Mouse (Mus musculus) olfactory bulb, adult 2 months (tissue): ENCODE measurements at regions not wholly inside any gene's neighbourhood (a gene's known extent, or its start where the extent isn't known, plus 50 kb on each side); places are given as distances from the start of the nearest gene placed in this dataset.

Source experiments
- H3K27ac ChIP-seq: fragments of 200-500 bp; 2 replicates; pipeline ENCODE4 v1.5.1; 2012; ENCODE audit warnings: low read depth, low read length; ENCODE audit not compliant: insufficient read depth
- H3K4me1 ChIP-seq: fragments of 200-500 bp; 2 replicates; pipeline ENCODE4 v1.6.1; 2012; ENCODE audit warnings: low read length; ENCODE audit not compliant: control insufficient read depth, insufficient read depth
- H3K4me3 ChIP-seq: fragments of 200-500 bp; 2 replicates; pipeline ENCODE4 v1.5.1; 2012; ENCODE audit warnings: mild to moderate bottlenecking, low read depth, low read length, moderate library complexity; ENCODE audit not compliant: insufficient read depth
- CTCF ChIP-seq: fragments of 200-500 bp; IDR thresholded peaks from 2 replicates; pipeline ENCODE4 v1.5.1; 2012; ENCODE audit warnings: low read depth, mild to moderate bottlenecking, low read length, moderate library complexity; ENCODE audit not compliant: insufficient read depth
- POLR2A ChIP-seq: fragments of 200-500 bp; IDR thresholded peaks from 2 replicates; pipeline ENCODE4 v1.6.1; 2012; ENCODE audit warnings: mild to moderate bottlenecking, low read depth, low read length, moderate library complexity; ENCODE audit not compliant: insufficient read depth
- WGBS: fragments of 180-500 bp; shearing (Covaris S2); methylation state at CpG from one replicate; pipeline ENCODE4 v1.1.7; 2018; 5-methylcytosine and 5-hydroxymethylcytosine counted together

DNA sequence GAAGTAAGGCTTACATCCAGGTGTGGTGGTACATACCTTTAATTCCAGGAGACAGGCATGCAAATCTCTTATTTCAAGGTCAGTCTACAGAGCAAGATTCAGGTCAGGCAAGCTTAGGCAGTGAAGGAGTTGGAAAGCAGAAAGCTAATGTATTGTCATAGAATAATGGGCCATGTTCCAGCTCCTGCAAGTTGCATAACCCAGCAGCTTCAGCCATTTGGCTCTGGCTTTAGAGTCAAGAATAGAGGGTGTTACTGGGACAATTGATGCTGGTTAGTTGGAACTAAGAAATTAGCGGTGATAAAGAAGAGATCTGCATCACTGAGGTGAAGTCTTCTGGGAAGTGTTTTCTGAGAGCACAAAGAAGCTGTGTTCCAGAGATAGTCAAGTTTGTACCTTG lies 565.3 kb upstream of the Jag1 start:
- no peak overlapping the region for H3K4me3 ChIP-seq
- H3K27ac ChIP-seq = no peak overlapping the region
- H3K4me1 ChIP-seq = no peaks in the 10 kb centered on the region
- TF ChIP-seq POLR2A (no peak), CTCF (no peak)
- WGBS = 79% methylated on average over 1 of the region's 1 CpGs

DNA sequence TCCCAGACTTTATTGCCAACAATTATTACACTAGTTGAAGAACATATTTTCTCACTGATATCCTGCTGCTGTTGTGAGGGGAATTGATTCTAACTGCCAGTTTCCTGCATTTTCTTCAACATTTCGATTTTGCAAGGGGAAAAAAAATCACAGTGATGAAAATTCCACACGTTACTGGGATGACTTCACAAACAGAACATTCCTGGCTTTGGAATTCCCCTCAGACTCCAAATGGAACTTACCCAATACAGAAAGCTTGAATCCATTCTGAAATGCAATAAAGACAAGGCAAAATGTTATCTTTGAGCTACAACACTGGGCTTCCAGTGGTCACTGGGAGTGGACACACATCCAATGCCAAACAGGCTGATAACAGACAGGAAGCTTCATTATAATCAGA lies 546.7 kb upstream of the Jag1 start:
- H3K27ac ChIP-seq = no peak overlapping the region
- TF ChIP-seq POLR2A = no peak
- no peak overlapping the region for H3K4me3 ChIP-seq
- no peaks in the 10 kb centered on the region for H3K4me1 ChIP-seq
- whole genome bisulfite sequencing = 60% methylated on average over 2 of the region's 2 CpGs

DNA sequence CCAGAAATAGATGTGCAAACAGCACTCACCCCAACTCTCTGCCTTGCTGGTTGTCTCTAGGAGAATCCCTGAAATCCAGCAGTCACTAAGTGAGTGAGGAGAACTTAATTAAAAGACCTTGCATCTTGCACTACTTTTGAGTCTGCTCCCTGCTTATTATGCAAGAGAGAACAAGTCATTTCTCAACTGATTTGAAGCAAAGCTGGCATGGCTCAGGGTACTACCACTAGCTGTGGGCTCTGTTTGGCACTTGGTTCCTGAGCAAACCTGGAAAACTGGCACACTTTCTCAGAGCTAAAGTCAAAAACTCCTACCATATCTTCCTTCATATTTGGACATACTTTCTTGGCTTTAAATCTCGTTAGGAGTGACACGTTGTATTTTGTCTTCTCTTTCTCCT lies 545.8 kb upstream of the Jag1 start:
- WGBS = 79% methylated on average over 2 of the region's 2 CpGs
- Histone ChIP-seq H3K4me1 (no peaks in the 10 kb centered on the region), H3K4me3 (no peak overlapping the region), H3K27ac (no peak overlapping the region)
- no peak for TF ChIP-seq CTCF
- TF ChIP-seq POLR2A = no peak

DNA sequence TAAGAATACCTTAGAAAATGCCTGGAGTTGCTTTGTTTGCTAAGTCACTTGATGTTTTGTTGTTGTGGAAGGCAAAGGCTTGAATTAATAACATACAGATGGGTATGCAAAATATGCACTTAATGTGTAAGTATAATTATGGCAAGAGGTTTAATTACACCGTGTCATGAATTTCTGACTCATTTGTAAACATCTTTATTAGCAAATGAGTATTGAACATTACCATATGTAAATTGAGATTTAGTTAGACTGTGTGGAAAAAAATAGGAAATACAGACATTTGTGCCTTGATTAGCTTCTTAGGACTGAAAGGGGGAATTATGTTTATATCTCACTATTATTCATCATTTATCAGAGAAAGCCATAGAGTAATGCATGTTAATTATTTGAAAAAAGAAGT lies 544.0 kb upstream of the Jag1 start:
- Histone ChIP-seq H3K27ac (no peak overlapping the region), H3K4me3 (no peak overlapping the region), H3K4me1 (no peaks in the 10 kb centered on the region)
- TF ChIP-seq POLR2A (no peak), CTCF (no peak)
- 36% methylated on average over 1 of the region's 1 CpGs for WGBS

DNA sequence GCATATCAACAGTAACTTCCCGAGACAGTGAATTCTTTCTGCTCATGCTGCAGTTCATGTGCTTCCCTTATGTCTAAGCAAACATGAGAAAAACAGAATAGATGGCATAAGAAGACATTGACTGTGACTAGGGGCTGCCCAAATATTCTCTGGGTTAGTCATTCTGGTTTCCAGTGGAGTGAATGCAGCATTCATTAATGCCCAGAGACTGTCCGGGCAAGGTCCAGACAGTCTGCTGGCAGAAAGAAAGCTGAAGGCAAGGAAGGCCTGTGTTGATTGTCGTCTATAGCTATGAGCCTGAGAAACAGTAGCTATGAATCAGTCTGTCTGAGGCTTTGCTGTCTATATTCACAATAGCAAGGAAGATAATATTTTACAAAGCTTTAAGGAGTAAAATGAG lies 537.9 kb upstream of the Jag1 start:
- 84% methylated on average over 3 of the region's 3 CpGs for WGBS
- H3K4me3 ChIP-seq = no peak overlapping the region
- H3K27ac ChIP-seq = no peak overlapping the region
- TF ChIP-seq POLR2A (no peak), CTCF (no peak)
- no peaks in the 10 kb centered on the region for H3K4me1 ChIP-seq

DNA sequence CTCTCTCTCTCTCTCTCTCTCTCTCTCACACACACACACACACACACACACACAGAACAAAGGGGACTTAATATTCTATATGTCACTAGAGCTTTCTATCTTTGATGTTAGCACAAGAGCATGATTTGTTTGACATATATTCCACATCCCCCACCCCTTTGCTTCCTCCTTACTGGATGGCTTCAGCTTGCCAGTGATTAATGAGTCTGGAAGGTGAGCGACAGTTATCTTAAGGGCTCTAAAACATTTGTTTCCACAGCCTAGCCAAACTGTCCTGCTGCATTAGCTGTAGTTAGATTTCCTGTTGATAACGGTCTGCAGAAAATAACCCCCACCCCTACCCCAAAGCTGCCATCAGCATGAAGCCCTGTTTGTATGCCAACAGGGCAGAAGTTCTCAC lies 527.7 kb upstream of the Jag1 start:
- H3K4me3 ChIP-seq = no peak overlapping the region
- H3K27ac ChIP-seq = no peak overlapping the region
- H3K4me1 ChIP-seq = no peaks in the 10 kb centered on the region
- 85% methylated on average over 2 of the region's 2 CpGs for WGBS
- TF ChIP-seq POLR2A (no peak), CTCF (no peak)

DNA sequence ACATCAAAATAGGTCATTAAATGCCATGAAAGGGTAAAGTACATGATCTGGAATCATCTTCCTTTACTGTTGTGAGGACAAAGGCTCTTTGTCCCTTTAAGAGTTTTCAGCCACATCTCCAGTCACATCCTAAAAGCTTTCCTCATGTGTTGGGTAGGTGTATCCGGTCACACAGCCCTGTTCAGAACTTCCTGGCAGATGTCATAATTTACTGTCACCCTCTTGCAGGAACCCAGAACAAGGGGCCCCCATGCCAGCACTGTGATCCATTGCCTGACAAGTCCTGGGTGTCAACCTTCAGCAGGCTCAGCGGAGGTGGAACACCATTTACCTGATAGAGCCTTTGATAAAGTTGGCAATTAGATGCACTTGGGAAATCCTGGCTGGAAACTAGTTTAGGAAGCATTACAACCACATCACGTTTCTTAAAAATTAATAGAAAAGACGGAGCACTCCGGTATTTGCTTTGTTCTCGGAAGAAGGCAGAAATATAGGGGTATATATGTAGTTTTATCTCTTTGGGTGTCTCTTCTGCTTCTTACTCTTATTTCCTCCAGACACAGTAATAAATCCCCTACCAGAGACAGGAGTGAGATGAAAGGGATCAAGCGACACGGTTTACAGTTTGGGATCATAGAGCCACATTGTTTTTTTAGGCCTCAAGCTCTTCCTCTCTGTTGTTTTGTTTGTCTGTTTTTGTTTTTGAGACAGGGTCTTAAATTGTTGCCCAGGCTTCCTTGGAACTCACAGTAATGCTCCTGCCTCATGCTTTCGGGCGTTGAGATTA lies 527.0 kb upstream of the Jag1 start:
- H3K4me3 ChIP-seq = no peak overlapping the region
- TF ChIP-seq CTCF (no peak), POLR2A (no peak)
- 91% methylated on average over 10 of the region's 10 CpGs for WGBS

DNA sequence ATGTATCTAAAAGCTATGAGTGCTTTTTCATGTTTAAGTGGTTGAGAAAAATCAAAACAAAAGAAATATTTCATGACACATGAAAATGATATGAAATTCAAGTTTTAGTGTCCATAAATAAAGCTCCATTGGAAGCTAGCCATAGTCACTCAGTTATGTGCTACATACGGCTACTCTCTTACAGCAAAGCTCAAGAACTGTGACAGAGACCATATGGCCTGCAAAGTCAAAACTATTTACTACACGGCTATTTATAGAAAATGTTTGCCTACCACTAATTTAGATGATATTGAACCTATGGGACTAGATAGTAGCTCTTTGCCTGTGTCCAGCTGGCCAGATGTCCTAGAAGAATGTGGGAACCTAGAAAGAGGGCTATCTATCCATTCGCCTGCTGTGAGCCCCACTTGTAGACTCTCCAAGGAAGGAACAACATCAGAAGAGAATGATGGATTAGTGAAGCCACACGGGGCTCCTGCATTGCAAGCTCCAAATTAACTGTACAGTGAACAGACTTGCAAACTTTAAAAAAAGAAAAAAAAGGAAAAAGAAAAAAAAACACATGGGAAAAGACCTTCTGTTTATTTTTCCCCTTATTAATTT lies 518.7 kb upstream of the Jag1 start:
- no peak for TF ChIP-seq POLR2A
- no peak for TF ChIP-seq CTCF
- no peaks in the 10 kb centered on the region for H3K4me1 ChIP-seq
- no peak overlapping the region for H3K27ac ChIP-seq
- WGBS = 87% methylated on average over 4 of the region's 4 CpGs
- no peak overlapping the region for H3K4me3 ChIP-seq

More for the DNA sequence above, 527.0 kb upstream of the Jag1 start:
- Histone ChIP-seq H3K27ac (no peak overlapping the region), H3K4me1 (no peaks in the 10 kb centered on the region)

DNA sequence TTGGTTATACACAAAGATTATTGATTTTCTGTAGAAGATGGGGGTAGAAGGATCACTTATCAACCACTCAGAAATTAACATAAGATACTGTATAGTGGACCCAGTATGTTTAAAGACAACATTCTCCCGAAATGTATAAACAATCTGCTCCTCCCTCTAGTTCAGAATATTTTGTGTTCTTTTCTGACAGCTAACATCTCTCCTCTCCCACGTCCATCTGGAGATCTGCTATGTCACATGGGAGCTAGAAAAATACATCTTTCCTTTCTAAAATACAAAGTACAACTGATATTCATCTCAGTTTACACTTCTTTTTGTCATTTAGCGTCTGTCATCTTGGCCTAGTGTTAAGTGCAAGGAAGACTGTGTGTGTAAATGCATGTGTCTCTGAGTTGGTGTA lies 500.2 kb upstream of the Jag1 start:
- Histone ChIP-seq H3K27ac (no peak overlapping the region), H3K4me3 (no peak overlapping the region), H3K4me1 (no peaks in the 10 kb centered on the region)
- 92% methylated on average over 3 of the region's 3 CpGs for WGBS
- TF ChIP-seq POLR2A (no peak), CTCF (no peak)
